Mouse (Mus musculus) thymus, postnatal 0 days (tissue): ENCODE results near the gene Borcs6. TPM values are rescaled to one million over a fixed set of nuclear protein-coding genes. Genes with fewer than 3 reads are reported as not detected.
A peak's percentile ranks its signal among the peaks of the same experiment; 100 is the strongest.
"Not testable (repeated sequence)": the region's sequence is repeated elsewhere in the genome, so short reads cannot be mapped to it uniquely, and the experiment has no call there.

Source experiments
- DNase-seq: peaks from one replicate; pipeline ENCODE4 v3.0.0-alpha.2; 2015; ENCODE audit warnings: low spot score
- polyA plus RNA-seq: library from polyadenylated mRNA; unstranded; fragments of >200 nt; fragmentation: Nextera tagmentation; extraction: Ambion mirVana; gene quantifications from 2 replicates; pipeline ENCODE4 v1.2.1, GENCODE M21; 2015

Gene Borcs6
- polyA plus RNA-seq, 1 experiment from 2014 or later, result 12.4 TPM

- peak; percentile 91 for DNase-seq
Measured at GRCm38 (mm10) chr11:69088103-69088855, 28.8 kb downstream of the Borcs6 start, which contains the start of gene Vamp2. TSS of gene Vamp2 (plus strand) at chr11:69088490.

- no peak for DNase-seq
Measured at GRCm38 (mm10) chr11:69088856-69089615, 29.5 kb downstream of the Borcs6 start.

- no peak for DNase-seq
Measured at GRCm38 (mm10) chr11:69089616-69090290, 30.2 kb downstream of the Borcs6 start.

GRCm38 (mm10) chr11:69090367-69090766, 30.9 kb downstream of the Borcs6 start:
- no peak for DNase-seq

- DNase-seq, result no peak
Measured at GRCm38 (mm10) chr11:69091566-69092385, 32.3 kb downstream of the Borcs6 start.

- peak; percentile 82 for DNase-seq
Measured at GRCm38 (mm10) chr11:69092386-69092751, 32.9 kb downstream of the Borcs6 start.

- no peak for DNase-seq
Measured at GRCm38 (mm10) chr11:69092871-69093270, 33.4 kb downstream of the Borcs6 start.

- not testable (repeated sequence) for DNase-seq
Measured at GRCm38 (mm10) chr11:69093856-69094255, 34.3 kb downstream of the Borcs6 start.

GRCm38 (mm10) chr11:69094697-69095429, 35.3 kb downstream of the Borcs6 start, which contains the start of gene Per1:
TSS of gene Per1 (plus strand) at chr11:69095217.
- DNase-seq, result peak; percentile 100

- peak; percentile 61 for DNase-seq
Measured at GRCm38 (mm10) chr11:69095511-69096231, 36.2 kb downstream of the Borcs6 start.

- no peak for DNase-seq
Measured at GRCm38 (mm10) chr11:69096360-69096986, 37.0 kb downstream of the Borcs6 start.

GRCm38 (mm10) chr11:69096987-69097900, 37.7 kb downstream of the Borcs6 start:
- DNase-seq, result peak; percentile 78

- DNase-seq, result peak; percentile 49
Measured at GRCm38 (mm10) chr11:69098039-69098761, 38.7 kb downstream of the Borcs6 start.

- peak; percentile 89 for DNase-seq
Measured at GRCm38 (mm10) chr11:69098762-69099091, 39.2 kb downstream of the Borcs6 start.

GRCm38 (mm10) chr11:69099177-69099914, 39.8 kb downstream of the Borcs6 start:
- DNase-seq, result peak; percentile 30

- peak; percentile 91 for DNase-seq
Measured at GRCm38 (mm10) chr11:69099915-69100345, 40.4 kb downstream of the Borcs6 start.
